Mouse (Mus musculus) thymus, adult 18-20 months (tissue): ENCODE measurements around the gene Mb.

Source experiments
- DNase-seq, 2 experiments: peaks; one replicate each; pipeline ENCODE4 v3.0.0; 2022; ENCODE audit warnings: mixed read lengths in 2 of 2

The Mb gene

GRCm38 (mm10) chr15:77050570-77050969 is at the start of gene Mb:
Gene Mb (minus strand): TSS chr15:77050670.
- no peak for DNase-seq

- DNase-seq, result no peak
These were observed 49.3 kb upstream of the Mb start for GRCm38 (mm10) chr15:77099756-77100155.

DNA sequence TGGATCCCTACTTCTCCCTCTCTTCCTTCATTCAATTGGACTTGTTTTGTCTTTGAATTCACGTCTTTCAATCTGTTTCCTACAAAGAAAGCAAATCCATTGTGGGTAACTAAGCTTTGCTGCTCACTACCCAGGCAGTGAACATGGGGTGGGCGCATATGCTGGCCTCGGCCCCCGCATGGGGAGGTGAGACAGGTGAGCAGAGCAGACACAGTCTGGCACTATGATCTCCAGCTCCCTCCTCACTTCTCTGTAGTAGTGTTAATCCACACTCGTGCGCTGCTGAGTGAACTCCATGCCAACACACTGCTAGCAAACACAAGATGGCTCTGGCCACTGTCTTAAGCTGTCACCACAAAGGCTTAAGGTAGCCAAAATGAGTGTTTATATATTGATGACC is 46.9 kb upstream of the Mb start:
- DNase-seq, result no peak

DNA sequence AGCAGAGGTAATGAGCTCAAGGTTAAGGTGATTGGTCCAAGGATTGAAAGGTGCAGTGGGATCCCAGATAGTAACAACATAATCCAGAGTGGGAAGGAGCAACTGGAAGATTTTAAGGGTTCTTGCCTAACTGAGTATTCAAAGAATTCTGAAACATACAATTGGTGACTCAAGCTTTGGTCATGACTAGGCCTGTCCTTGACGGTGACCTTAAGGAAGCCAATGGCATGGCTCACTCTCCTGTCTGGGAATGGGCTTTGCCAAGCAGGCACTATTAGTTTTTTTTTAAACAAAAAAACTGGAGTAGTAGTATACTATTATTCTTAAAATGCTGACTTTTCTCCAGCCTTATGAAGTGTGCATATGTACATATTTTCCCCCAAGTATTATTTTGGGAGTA is 44.7 kb upstream of the Mb start:
- no peak for DNase-seq

DNA sequence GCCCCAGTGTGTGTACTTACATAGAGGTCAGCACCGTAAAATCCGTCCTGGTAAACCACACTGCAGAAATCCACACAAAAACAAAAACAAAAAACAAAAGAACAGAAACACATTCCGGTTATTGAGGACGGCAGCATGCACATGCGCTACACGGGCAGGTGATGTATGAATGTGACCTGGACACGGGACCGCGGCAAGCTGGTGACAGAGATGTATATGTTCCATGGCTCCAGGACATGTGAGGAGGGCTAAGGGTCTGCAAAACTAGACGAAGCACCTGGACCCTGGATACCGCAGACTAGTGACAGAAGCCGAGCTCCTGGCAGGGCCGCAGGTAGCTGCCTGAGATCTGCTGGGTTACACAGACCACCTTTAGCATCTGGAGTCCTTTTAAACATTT is 44.0 kb upstream of the Mb start:
- no peak for DNase-seq

GRCm38 (mm10) chr15:77091394-77091793 is 40.9 kb upstream of the Mb start:
- no peak for DNase-seq

DNA sequence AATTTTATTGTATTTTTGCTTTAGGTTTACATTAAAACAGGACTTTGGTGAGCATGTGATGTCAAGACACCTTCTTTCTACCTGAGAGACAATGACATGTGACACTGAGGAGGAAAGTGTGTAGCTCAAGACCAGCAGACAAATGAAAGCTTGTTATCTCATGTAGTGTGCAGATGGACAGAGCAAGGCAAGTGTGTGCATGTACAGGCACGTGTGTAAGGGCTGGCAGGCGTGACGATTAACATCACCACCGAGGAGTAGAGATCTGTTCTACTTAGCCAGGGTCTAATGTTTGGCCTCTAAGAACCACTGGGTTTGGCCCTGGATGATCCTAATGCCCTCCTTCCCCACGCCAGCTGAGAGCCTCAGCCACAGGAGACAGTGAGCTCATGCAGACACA is 40.1 kb upstream of the Mb start:
- no peak for DNase-seq

- no peak for DNase-seq
These were observed 38.8 kb upstream of the Mb start for GRCm38 (mm10) chr15:77089249-77089648.

DNA sequence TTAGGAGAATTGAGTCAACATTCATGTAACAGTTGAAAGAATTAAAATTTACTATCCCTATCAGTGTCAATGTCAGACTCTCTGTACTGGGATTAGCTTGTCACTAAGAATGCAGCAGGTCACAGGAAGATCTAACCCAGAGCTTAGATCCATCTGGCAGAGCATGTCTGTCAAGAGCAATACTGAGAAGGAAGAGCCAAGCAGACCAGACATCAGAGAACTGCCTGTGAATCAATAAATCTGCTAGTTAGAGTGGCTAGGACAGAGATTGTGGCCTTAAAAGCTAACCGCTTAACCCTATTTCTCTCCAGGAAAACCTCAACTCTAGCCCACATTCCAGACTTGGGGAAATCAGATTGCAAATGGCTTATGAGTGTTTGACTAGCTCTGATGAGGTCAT is 36.0 kb upstream of the Mb start:
- no peak for DNase-seq

DNA sequence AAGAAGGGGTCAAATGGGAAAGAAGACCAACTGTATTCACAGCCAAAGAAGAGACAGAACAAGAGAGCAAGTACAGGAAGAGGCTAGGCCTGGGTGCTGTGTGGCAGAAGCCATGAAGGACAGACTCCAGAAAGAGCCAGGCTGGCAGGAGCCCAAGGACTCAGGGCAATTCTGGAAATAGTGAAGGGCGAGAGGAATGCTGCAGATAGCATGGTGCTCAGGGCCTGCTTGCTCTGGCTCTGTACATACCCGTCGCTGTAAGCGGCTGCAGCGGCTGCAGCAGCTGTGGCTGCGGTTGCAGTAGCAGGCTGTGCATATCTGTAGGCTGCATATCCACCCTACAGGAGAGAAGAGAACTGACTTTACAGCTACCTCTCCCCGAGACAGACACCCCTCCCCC is 35.3 kb upstream of the Mb start:
- no peak for DNase-seq

- DNase-seq, result no peak
These were observed 31.0 kb upstream of the Mb start for GRCm38 (mm10) chr15:77081454-77081853.

DNA sequence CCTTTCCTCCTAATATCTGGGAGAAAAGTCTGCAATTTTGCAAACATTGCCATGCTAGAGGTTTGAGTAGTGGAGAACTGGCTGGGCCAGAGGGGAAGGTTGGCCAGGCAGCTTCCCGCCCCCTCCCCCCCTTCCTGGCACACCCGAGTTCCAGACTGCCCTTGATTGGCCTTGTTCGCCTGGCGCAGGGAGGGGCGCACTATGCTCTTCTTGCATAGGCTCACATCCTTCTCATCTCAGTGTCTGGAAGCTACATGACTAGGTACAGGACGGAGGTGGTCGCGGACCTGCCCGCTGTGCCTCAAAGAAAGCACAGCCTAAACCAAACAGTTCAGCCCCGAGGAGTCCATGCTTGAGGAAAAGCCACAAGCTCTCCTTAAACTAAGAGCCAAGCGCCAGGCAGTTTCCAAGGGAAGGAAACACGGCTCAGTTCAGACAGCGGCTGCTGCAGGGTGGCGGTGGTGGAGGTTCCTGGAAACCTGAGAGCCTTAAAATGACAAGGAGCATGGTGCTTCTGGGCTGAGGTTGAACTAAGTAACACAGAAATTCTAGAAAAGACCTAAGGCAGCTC is 30.3 kb upstream of the Mb start:
- DNase-seq, result no peak

DNA sequence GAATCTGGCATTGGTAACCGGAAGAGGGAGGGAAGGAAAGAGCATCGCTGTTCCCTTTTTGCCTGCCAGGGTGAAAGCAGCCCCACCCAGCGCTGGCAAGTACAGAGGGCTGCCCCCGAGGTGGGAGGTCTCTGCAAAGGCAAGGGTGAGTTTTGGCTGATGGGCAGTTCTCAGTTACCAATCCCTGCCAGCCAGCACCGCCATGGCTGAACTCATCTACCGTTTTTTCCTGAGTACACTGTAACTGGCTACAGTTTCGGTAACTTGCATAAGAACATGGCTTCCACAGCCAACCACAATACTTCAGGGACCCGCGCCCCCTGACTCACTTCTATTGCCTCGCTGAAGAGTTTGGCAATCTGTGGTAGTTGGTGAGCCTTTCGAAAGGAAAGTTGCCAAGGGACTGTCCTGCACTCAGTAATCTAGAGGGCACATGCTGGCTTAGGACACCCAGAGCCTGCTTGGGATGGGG is 29.5 kb upstream of the Mb start:
- DNase-seq, result no peak

DNA sequence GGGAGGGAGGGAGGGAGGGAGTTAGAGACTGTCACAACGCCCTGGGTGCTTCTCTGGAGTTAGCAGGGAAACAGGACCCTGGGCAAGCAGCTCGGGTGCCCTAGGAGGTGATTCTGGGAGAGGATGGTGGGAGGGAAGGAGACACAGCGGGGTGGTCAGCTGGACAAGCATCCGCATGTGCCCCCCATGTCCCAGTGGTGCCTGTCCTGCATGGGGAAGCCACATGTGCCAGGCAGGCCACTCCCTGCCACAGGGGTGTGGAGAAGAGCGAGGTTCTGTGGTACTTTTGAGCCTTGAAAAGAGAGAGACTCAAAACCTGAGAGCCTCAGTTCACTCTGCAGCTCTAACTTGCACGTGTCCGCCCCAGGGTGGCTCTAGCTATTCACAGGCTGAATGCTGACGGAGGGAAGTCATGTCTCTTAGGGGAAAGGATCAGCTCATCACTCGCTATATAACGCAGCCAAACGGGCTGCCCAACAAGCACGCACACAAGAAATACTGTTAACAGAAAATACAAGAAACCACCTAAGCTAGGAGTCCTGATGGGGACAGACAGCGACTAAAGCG is 28.9 kb upstream of the Mb start:
- no peak for DNase-seq

DNA sequence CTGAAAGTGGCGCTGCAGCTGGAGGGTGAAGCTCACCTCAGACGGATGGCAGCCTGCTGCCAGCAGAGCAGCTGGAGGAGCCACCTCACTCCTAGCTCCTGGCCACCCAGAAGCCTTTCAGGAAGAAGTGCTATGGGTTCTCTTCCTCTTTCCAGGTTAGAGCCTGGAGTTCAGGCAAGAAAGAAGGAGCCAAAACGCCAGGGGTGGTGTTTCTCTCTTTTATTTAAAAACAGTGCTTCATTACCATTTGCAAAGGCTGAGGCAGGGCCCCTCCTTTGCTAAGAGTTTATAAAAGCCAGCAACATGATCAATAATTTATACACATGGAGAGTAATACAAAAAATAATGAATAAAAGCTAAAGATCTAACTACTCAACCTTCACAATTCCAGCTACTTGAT is 28.3 kb upstream of the Mb start:
- DNase-seq, result no peak

- no peak for DNase-seq
These were observed 27.4 kb upstream of the Mb start for GRCm38 (mm10) chr15:77077906-77078305.

- DNase-seq, result no peak
These were observed 26.1 kb upstream of the Mb start for GRCm38 (mm10) chr15:77076523-77076922.

GRCm38 (mm10) chr15:77072556-77073163 is 22.2 kb upstream of the Mb start:
- DNase-seq, result no peak

DNA sequence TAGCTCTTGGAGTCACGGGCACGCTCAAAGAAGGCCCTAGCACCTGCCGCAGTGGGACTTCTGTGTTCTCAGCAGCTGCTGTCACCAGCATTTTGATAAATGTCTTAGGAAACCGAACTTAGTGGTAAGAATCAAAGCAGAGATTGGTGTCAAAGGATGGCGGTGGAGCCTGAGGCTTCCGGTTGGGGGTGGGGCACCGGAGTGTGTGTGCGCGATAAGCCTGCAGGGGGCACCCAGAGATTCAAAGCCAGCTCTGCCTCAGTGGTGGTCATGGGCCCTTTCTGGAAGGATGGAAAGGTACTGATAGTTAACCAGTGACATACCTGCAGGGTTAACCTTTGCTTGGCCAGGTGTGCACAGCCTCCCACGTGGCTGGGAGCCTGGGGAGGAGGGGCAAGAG is 21.0 kb upstream of the Mb start:
- DNase-seq, result peak; percentile 56 to 71

DNA sequence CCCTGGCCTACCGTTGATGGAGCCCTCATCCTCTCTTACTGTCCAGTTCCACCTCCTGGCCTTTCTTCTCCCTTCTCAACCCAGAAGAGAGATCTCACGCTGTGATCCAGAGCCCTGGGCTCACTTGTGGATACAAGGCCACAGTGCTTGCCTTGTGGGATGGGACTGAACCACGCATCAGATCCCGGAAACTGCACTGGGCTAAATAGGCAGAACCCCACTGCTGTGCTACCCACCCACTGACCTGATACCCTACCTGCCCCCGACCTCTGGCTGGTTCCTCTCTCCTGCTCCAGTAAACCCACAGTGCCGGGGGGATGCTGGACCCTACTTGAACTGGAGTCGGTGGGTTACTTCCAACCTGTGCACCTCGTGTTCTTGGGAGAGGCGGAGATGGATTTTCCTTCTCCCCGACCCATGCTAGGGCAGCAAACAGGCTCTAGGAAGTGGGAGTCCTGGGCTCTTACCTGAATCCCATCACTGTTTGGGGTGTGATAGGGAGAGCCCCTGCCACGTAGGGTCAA is 20.3 kb upstream of the Mb start:
- DNase-seq, result peak in 1 of 2 experiments; percentile 11

- no peak for DNase-seq
These were observed 18.5 kb upstream of the Mb start for GRCm38 (mm10) chr15:77069019-77069418.

- DNase-seq, result no peak
These were observed 18.0 kb upstream of the Mb start for GRCm38 (mm10) chr15:77068439-77068861.

DNA sequence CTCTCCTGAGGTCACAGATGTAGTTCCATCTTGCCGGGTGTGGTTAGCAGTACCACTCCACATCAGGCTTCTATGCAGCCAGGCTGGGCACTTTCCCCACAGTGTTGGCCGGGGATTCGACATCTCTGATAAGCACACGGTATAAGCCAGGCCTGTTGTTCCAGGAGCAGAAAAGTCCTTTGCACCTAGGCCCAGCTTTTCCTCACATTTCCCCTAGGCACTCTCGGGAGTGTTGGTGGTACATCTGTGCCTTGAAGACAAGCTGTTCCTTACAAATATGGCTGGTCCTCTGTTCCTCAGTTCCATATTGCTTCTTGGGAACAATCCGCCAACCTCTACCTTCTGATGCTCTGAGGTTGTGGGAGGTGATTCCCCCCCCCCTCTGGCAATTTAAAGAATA is 15.8 kb upstream of the Mb start:
- DNase-seq, result no peak

DNA sequence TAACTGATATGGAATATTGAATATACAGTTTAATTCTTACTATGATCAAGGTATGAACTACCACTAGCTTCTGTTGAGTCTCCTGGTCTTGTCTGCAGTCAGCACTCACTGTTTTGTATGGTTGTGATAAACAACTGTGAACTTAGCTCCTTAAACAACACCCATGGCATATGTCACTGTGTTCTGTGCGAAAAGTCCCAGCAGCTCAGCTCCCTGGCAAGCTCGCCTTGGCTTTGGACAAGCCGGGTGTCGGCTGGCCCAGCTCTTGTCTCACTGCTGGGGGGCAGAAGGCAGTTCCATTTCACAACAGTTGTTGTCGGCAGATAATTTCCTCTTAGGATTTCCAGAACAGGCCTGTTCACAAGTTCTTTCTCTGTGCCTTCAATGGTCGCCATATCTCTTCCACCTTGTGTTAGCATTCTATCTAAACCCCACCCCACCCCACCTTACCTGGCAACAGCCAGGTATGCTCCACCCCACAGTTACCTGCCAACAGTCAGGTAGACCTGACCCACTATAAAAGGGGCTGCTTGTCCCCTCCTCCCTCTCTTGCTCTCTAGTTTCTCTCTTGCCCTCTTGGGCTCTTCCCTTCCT is 14.9 kb upstream of the Mb start:
- no peak for DNase-seq
